Mouse (Mus musculus): Measurements from ENCODE around the gene Gtpbp1. TPM values are rescaled to one million over a fixed set of nuclear protein-coding genes. Genes with fewer than 3 reads are reported as not detected.

The Gtpbp1 gene
- total and polyA plus RNA-seq, 3 experiments, result 26.9 to 30.1 (median 27.0) TPM

- H3K9ac ChIP-seq (ENCODE audit: low read depth, low read length), result no peak overlapping the region
- H3K36me3 ChIP-seq (ENCODE audit: control insufficient read depth, insufficient read depth, low read length), result no peaks in the 10 kb centered on the region
- H3K27me3 ChIP-seq (ENCODE audit: control insufficient read depth, insufficient read depth, low read length), result no peaks in the 10 kb centered on the region
- 92% methylated on average over 6 of the region's 6 CpGs for WGBS
- H3K27ac ChIP-seq, result no peak overlapping the region
- no peak for DNase-seq
- H3K79me2 ChIP-seq (replicated peaks; ENCODE audit: control insufficient read depth, insufficient read depth, low read length), result no peaks in the 10 kb centered on the region
- H3K4me1 ChIP-seq (ENCODE audit: control insufficient read depth, insufficient read depth, low read length), result peaks cover 10% of the 10 kb centered on the region
- intact Hi-C loops (cut with DNase I), result no loop called here
- TF ChIP-seq CTCF (IDR thresholded peaks at IDR 0.05) (no peak), POLR2A (IDR thresholded peaks at IDR 0.05; ENCODE audit: insufficient read depth, low read depth, low read length) (no peak)
- H3K4me3 ChIP-seq, result no peak overlapping the region
These were observed 70.3 kb downstream of the Gtpbp1 start for GRCm38 (mm10) chr15:79760956-79761355.

DNA sequence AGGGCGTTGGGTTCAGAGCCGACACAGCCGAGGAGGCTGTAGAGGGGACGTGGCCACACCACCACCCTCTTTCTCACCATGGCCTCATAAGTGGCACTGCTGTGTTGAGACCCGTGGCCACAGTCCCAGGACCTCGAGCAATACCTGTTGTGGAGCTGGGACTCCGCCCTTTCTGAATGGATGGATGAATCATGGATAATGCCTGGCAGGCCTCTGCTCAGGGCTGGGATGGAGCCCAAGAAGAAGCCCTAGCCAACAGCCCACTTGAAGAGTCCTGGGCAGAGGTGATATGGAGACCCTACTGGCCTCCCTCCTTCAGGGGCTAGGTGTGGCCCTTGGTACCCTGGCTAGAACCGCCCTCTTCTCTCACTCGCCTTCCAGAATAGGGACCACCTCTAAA lies 72.4 kb downstream of the Gtpbp1 start:
- intact Hi-C loops (cut with DNase I), result no loop called here
- WGBS, result 91% methylated on average over 9 of the region's 9 CpGs
- H3K79me2 ChIP-seq (replicated peaks; ENCODE audit: control insufficient read depth, insufficient read depth, low read length), result no peaks in the 10 kb centered on the region
- DNase-seq, result no peak
- TF ChIP-seq POLR2A (IDR thresholded peaks at IDR 0.05; ENCODE audit: insufficient read depth, low read depth, low read length) (no peak), EP300 (IDR thresholded peaks at IDR 0.05; ENCODE audit: insufficient read depth, low read depth, low read length) (no peak), CTCF (IDR thresholded peaks at IDR 0.05) (no peak)
- H3K36me3 ChIP-seq (ENCODE audit: control insufficient read depth, insufficient read depth, low read length), result no peaks in the 10 kb centered on the region
- no peak overlapping the region for H3K9ac ChIP-seq (ENCODE audit: low read depth, low read length)
- peaks cover 11% of the 10 kb centered on the region for H3K4me1 ChIP-seq (ENCODE audit: control insufficient read depth, insufficient read depth, low read length)
- no peaks in the 10 kb centered on the region for H3K27me3 ChIP-seq (ENCODE audit: control insufficient read depth, insufficient read depth, low read length)
- H3K27ac ChIP-seq, result no peak overlapping the region
- no peak overlapping the region for H3K4me3 ChIP-seq

DNA sequence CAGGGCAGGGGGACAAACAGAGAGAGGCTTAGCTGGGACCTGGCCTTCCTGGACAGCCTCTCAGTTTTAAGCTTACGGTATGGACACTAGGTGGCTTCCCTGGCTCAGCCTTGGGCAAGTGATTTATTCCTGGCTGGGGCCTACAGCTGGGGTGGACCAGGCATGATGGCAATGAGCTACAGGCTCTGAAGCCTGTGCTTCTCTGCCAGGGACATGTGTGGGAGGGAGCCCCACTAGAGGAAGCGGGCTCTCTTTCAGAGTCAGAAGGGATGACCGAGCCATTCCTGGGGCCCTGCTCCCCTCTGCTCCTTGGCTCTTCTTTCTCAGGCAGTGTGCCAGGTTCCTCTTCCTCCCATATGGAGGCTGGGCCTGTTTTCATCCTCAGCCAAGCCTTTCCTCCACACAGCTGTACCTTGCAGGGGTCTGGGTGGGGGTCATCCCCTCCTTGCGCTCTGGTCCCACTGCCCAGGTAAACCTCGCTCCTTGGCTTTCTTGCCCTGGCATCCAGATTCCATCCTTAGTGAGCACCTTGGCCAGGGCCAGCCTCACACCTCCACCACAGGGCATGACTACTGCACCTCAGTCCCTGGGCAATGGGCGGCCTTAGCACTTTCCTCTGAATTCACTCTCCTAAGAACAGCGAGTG lies 73.1 kb downstream of the Gtpbp1 start:
- H3K36me3 ChIP-seq (ENCODE audit: control insufficient read depth, insufficient read depth, low read length), result no peaks in the 10 kb centered on the region
- H3K4me3 ChIP-seq, result no peak overlapping the region
- DNase-seq, result peak in 1 of 2 experiments; percentile 22
- intact Hi-C loops (cut with DNase I), result no loop called here
- H3K79me2 ChIP-seq (replicated peaks; ENCODE audit: control insufficient read depth, insufficient read depth, low read length), result no peaks in the 10 kb centered on the region
- 0 out of 2 replicates have a peak, but pooled peaks have one; percentile 16 for TF ChIP-seq CTCF (IDR thresholded peaks at IDR 0.05)
- no peak for TF ChIP-seq EP300 (IDR thresholded peaks at IDR 0.05; ENCODE audit: insufficient read depth, low read depth, low read length)
- H3K27ac ChIP-seq, result no peak overlapping the region
- H3K9ac ChIP-seq (ENCODE audit: low read depth, low read length), result no peak overlapping the region
- no peaks in the 10 kb centered on the region for H3K27me3 ChIP-seq (ENCODE audit: control insufficient read depth, insufficient read depth, low read length)
- peaks cover 16% of the 10 kb centered on the region for H3K4me1 ChIP-seq (ENCODE audit: control insufficient read depth, insufficient read depth, low read length)
- 76% methylated on average over 7 of the region's 7 CpGs for WGBS

GRCm38 (mm10) chr15:79764539-79765267 lies 74.1 kb downstream of the Gtpbp1 start:
- H3K4me3 ChIP-seq, result no peak overlapping the region
- intact Hi-C loops (cut with DNase I), result no loop called here
- WGBS, result 51% methylated on average over 11 of the region's 11 CpGs

GRCm38 (mm10) chr15:79765361-79765760 lies 74.7 kb downstream of the Gtpbp1 start:
- no peak overlapping the region for H3K4me3 ChIP-seq
- no peaks in the 10 kb centered on the region for H3K79me2 ChIP-seq (replicated peaks; ENCODE audit: control insufficient read depth, insufficient read depth, low read length)
- intact Hi-C loops (cut with DNase I), result no loop called here
- no peaks in the 10 kb centered on the region for H3K27me3 ChIP-seq (ENCODE audit: control insufficient read depth, insufficient read depth, low read length)
- no peak overlapping the region for H3K9ac ChIP-seq (ENCODE audit: low read depth, low read length)
- H3K36me3 ChIP-seq (ENCODE audit: control insufficient read depth, insufficient read depth, low read length), result no peaks in the 10 kb centered on the region
- WGBS, result 48% methylated on average over 2 of the region's 2 CpGs
- DNase-seq, result peak in 1 of 2 experiments; percentile 41
- no peak for TF ChIP-seq CTCF (IDR thresholded peaks at IDR 0.05)
- TF ChIP-seq EP300 (IDR thresholded peaks at IDR 0.05; ENCODE audit: insufficient read depth, low read depth, low read length), result no peak
- no peak for TF ChIP-seq POLR2A (IDR thresholded peaks at IDR 0.05; ENCODE audit: insufficient read depth, low read depth, low read length)
- no peak overlapping the region for H3K27ac ChIP-seq
- H3K4me1 ChIP-seq (ENCODE audit: control insufficient read depth, insufficient read depth, low read length), result peaks cover 27% of the 10 kb centered on the region

More at GRCm38 (mm10) chr15:79764539-79765267, 74.1 kb downstream of the Gtpbp1 start:
- Histone ChIP-seq H3K36me3 (ENCODE audit: control insufficient read depth, insufficient read depth, low read length) (no peaks in the 10 kb centered on the region), H3K27me3 (ENCODE audit: control insufficient read depth, insufficient read depth, low read length) (no peaks in the 10 kb centered on the region), H3K4me1 (ENCODE audit: control insufficient read depth, insufficient read depth, low read length) (peaks cover 22% of the 10 kb centered on the region), H3K27ac (no peak overlapping the region), H3K9ac (ENCODE audit: low read depth, low read length) (no peak overlapping the region), H3K79me2 (replicated peaks; ENCODE audit: control insufficient read depth, insufficient read depth, low read length) (no peaks in the 10 kb centered on the region)
- no peak for DNase-seq
- TF ChIP-seq POLR2A (IDR thresholded peaks at IDR 0.05; ENCODE audit: insufficient read depth, low read depth, low read length), result no peak
- no peak for TF ChIP-seq EP300 (IDR thresholded peaks at IDR 0.05; ENCODE audit: insufficient read depth, low read depth, low read length)
- no peak for TF ChIP-seq CTCF (IDR thresholded peaks at IDR 0.05)

- Histone ChIP-seq H3K79me2 (replicated peaks; ENCODE audit: control insufficient read depth, insufficient read depth, low read length) (no peaks in the 10 kb centered on the region), H3K27ac (no peak overlapping the region), H3K36me3 (ENCODE audit: control insufficient read depth, insufficient read depth, low read length) (no peaks in the 10 kb centered on the region), H3K4me3 (no peak overlapping the region), H3K9ac (ENCODE audit: low read depth, low read length) (no peak overlapping the region), H3K4me1 (ENCODE audit: control insufficient read depth, insufficient read depth, low read length) (peaks cover 27% of the 10 kb centered on the region), H3K27me3 (ENCODE audit: control insufficient read depth, insufficient read depth, low read length) (no peaks in the 10 kb centered on the region)
- no peak for DNase-seq
- WGBS, result 58% methylated on average over 10 of the region's 10 CpGs
- TF ChIP-seq CTCF (IDR thresholded peaks at IDR 0.05) (no peak), POLR2A (IDR thresholded peaks at IDR 0.05; ENCODE audit: insufficient read depth, low read depth, low read length) (no peak), EP300 (IDR thresholded peaks at IDR 0.05; ENCODE audit: insufficient read depth, low read depth, low read length) (no peak)
- intact Hi-C loops (cut with DNase I), result no loop called here
These were observed 75.5 kb downstream of the Gtpbp1 start for GRCm38 (mm10) chr15:79766168-79766567.
